Mouse (Mus musculus) kidney, adult 9 months (tissue): ENCODE measurements around the gene Gm2012.
"Not testable (repeated sequence)": the region's sequence is repeated elsewhere in the genome, so short reads cannot be mapped to it uniquely, and the experiment has no call there.

Experiments used
- DNase-seq: peaks from one replicate; pipeline ENCODE4 v3.0.0; 2022

Gm2012 gene

DNA sequence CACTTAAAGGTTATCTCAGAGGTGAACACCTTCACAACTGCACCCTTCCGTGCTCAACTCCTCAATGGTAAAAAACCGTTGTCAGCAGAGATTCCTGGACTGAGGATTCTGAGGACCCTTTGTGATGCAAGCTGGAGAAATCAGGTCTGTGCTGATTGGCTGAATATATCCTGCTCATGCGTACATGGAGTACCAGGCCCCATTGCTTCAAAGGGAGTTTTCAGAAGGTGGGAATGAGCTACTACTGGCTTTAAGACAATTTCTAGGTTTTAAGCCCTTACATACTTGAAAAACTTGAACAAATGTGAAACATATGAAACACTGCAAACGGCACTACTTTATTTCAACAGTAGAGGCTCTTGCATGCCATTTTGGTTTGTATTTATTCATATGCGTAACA is at the start of gene Gm2012:
TSS of gene Gm2012 (minus strand) at position 101 of the 400 bp plus-strand sequence.
- DNase-seq, result not testable (repeated sequence)

DNA sequence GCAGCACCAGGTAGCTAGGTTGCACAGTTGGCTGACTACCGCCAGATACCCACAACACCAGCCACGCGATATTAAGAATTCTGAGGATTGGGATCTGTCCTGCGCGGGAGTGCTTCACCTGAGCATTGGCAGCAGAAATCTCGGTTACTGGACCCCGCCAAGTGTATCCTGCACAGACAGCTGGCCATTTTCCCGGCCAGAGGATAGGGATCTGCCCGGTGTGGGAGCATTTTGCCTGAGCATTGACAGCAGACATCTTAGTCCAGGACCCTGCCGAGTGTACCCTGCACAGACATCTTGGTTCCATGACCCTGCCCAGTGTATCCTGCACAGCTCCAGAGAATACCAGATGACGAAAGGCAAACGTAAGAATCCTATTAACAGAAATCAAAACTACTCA is 72.0 kb downstream of the Gm2012 start:
- DNase-seq, result not testable (repeated sequence)
